Mouse (Mus musculus): ENCODE measurements around the gene Fbxw7.

GRCm38 (mm10) chr3:84814762-84815381 is at the start of gene Fbxw7:
- TF ChIP-seq CHD2 (IDR thresholded peaks at IDR 0.05; ENCODE audit: low read depth, low read length) (no peak), MAFK (IDR thresholded peaks at IDR 0.05; ENCODE audit: insufficient read depth, low read depth, low read length) (no peak), ZC3H11A (IDR thresholded peaks at IDR 0.05; ENCODE audit: borderline replicate concordance, low read depth, low read length) (no peak)
